Mouse (Mus musculus): ENCODE measurements at regions not wholly inside any gene's neighbourhood (a gene's known extent, or its start where the extent isn't known, plus 50 kb on each side); places are given as distances from the start of the nearest gene placed in this dataset.

DNA sequence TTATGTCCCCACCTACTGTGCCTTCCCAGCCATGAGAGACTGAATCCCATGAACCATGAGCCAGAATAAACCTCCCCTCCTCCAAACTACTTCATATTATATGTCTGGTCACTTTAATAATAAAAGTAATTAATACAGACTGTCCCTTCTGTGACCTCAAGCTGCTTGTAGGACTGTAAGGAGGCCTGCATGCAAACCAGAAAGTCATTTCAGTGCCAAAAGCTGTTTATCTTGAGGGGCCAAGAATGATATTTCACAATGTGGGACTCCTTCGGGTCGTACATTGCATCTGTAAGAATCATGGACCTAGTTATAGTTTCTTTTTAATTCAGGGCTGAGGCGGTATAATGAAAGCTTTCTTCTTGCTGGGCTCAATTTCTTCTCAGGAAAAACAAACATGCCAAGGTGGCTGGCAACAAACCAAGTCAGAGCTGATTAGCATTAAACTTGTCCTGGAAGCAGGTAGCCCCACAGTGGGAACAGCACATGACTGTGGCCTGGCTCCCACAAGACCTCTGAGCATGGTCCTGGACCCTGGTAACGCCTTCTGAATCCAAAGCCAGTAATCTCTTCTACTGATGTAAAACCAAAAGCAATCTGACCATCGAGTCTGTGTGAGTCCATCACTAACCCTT lies 162.3 kb upstream of the Hnrnpa3 start:
- DNase-seq (ENCODE audit: low read depth), result no peak

DNA sequence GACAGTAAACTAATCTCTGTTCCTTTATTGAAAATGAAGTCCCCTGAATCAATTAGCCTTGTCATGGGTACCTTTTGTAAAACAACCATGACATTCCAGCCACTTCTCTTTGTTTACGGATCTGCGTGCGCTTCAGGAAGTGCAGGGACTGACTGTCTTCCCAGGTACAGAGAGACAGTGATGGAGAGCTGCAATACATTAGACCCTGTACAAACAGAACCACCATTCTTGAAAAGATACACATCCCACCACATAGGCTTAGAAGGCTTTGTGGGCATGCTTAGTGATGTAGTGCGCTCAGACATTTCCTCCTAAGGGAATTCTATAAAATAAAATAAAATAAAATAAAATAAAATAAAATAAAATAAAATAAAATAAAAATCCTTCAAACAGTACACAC lies 148.8 kb upstream of the Hnrnpa3 start:
- no peak for DNase-seq (ENCODE audit: low read depth)

DNA sequence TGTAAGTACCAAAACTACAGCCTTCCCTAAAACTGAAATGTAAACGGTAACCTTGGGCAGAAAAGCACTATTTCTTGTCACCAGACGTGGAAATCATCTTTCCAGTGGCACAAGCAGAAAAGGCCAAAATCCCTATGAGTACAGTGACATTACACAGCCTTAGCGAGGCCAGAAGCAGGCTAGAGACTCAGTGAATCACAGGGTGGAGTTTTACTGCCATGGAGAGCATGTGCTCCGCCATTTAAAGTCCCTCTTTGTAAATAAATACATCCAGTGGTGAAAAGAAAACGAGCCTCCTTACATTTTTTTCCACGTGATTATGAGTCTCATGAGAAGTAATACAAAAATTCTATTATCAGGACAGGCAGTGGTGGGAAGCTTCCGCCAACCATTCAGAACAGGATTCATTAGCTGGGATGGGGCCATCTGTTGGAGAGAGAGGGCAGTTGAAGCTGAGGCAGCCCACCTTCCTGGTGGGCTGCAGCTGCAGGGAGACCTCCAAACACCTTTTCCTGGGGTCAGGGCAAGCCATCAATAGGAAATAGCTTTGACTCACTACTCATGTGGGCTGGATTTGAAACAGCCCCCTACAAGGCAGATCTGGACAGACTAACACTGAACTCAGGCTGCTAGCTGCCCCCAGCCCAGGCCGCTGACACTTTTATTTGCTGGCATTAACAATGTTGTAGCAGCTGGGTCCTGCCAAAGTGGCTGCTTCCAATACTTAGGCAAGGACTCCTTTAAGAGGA lies 146.5 kb upstream of the Hnrnpa3 start:
- no peak for DNase-seq (ENCODE audit: low read depth)

DNA sequence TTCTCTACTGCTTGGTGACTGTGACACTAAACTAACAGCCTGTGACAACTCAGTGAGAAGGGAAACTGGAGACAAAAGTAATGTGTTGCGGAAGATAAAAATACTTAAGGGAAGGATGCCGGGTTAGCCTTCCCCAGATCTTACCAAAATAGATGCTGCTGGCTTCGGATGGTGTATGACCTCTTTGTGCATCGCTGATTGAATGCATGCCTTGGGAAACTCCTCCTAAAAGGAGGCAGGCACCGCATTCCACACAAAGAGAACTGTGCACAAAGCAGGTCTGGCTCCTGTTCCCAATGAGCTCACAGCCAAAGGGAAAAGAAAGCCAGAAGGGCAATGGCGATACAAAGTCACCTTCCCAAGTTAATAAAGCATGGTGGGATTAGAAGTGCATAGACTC lies 144.9 kb upstream of the Hnrnpa3 start:
- DNase-seq (ENCODE audit: low read depth), result no peak

- no peak for DNase-seq (ENCODE audit: low read depth)
These were observed 142.8 kb upstream of the Hnrnpa3 start for GRCm38 (mm10) chr2:75516223-75516622.

DNA sequence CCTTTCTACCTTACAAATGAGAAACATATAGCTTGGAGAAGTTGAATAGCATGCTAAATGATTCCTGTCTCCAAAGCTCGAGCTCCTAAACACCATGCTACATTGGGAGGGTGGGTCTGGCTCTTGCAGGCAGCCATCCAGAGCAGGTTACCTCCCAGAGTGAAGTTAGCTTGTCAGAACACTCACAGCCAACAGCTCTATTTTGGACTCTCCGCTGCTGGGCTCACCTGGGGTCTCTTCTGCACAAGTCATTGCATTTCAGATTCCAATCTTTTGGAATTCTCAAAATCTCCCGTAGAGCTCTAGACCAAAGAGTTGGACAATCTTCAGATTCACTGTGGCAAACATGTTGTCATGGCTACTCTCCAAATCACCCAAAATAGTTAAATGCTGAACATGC lies 142.0 kb upstream of the Hnrnpa3 start:
- no peak for DNase-seq (ENCODE audit: low read depth)

GRCm38 (mm10) chr2:75518607-75519006 lies 140.5 kb upstream of the Hnrnpa3 start:
- no peak for DNase-seq (ENCODE audit: low read depth)

- no peak for DNase-seq (ENCODE audit: low read depth)
These were observed 133.5 kb upstream of the Hnrnpa3 start for GRCm38 (mm10) chr2:75525562-75525961.

GRCm38 (mm10) chr2:75528706-75529105 lies 130.4 kb upstream of the Hnrnpa3 start:
- no peak for DNase-seq (ENCODE audit: low read depth)

DNA sequence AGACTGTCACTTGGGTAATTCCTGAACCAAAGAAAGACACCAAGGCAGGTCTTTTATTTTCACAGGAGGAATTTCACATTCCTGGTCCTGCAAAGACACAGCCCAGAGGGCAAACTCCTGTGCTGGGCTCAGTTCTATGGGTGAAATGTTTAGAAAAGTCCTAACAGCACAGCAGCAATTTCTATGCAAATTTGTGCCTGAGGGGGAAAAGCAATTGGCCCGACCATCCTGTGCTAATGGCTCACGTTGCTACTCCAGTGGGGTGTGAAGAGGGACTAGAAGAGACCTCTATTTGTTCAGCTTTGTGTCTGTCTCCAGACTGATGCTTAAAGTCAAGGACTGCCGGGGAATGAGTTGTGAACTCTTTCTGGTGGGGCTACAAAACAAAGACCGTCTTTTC lies 120.9 kb upstream of the Hnrnpa3 start:
- DNase-seq (ENCODE audit: low read depth), result no peak

GRCm38 (mm10) chr2:75539726-75540125 lies 119.3 kb upstream of the Hnrnpa3 start:
- DNase-seq (ENCODE audit: low read depth), result no peak

GRCm38 (mm10) chr2:75542331-75542730 lies 116.7 kb upstream of the Hnrnpa3 start:
- no peak for DNase-seq (ENCODE audit: low read depth)

DNA sequence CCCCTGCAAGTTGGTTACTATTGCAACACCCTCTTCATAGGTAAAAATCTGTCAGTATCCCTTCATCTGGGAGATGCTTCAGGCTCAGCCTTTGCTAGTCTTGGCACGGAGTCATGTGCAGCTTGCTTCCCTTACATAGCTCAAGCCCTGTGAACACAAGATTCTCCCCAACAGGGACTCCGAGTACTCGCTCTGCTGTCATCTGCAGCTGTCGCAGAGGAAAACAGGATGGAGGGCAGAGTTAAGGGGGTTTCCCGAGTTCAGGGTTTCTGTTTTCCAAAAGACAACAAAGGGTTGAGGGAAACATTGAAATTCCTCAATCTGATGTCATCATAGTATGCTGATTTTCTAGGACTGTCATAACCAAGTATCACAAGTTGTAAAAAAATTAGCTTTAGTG lies 116.3 kb upstream of the Hnrnpa3 start:
- no peak for DNase-seq (ENCODE audit: low read depth)

DNA sequence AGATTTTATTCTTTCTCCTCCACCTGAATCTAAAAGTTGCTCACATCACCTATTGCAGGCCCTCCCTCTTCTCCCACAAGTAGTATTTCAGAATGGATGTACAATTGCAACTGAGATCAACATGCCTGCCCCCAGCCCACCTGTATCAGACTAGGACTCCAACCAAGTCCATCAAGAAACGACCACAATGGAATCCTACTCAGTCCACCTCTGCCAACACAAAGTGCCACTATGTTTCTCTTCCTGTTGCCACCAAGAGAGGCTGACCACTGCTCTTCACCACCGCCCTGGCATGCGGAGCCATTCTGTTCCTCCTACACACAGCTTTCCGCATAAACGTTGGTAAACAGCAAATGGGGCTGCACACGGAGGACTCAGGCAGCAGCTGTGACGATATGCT lies 113.1 kb upstream of the Hnrnpa3 start:
- no peak for DNase-seq (ENCODE audit: low read depth)

DNA sequence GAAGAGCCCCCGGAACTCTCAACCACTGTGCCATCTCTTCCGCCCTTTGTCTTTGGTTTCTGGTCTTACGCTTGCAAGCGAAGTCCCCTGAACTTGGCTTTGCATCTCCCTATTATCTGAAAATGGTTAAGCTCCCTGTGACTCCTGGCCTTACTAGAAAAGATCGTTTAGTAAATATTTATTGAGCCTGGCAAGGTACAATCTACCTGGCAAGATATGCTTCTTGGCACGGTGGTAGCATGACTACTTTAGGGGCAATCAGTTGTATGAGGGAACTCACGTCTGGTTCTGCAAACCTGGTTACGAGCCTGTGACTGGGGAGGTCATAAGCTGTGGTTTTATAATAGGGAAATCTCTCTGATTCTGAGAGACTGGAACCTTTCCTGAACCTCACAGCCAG lies 103.4 kb upstream of the Hnrnpa3 start:
- DNase-seq (ENCODE audit: low read depth), result no peak

DNA sequence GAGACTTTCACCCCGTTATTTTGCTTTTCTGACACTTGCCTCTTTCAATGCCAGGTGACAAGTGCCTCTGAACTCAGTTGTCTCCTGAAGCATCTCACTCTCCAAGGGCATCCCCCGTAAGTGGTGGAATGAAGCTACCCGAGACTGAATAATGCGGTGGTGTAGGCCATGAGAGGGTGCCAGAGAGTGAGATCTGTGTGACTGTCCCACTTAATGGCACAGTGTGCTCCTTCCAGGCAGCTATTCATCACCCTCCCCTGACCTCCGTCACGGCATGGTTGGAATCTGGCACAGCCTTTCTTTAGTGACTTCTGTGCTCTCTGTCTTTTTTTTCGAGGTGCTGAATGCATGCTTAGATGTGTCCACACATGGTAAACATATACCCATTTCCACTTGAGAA lies 102.3 kb upstream of the Hnrnpa3 start:
- no peak for DNase-seq (ENCODE audit: low read depth)

- no peak for DNase-seq (ENCODE audit: low read depth)
These were observed 101.7 kb upstream of the Hnrnpa3 start for GRCm38 (mm10) chr2:75557392-75557791.

DNA sequence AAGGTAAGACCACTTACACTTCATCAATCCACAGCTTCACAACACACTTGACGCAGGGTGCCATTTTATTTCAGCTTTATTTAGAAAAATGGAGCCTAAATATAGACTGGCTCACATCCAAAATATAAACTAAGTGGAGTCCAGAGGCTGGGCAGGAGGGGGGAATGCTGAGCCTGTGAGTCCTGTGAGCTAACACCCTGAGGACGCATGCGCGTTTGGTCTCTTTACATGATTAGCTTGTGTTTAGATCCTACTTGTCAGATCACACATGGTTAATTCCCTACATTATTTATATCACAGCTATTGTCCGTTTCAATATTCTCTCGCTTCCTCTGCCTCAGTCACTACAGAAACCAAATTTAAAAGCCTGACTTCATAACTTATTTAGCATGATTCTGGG lies 99.1 kb upstream of the Hnrnpa3 start:
- no peak for DNase-seq (ENCODE audit: low read depth)

DNA sequence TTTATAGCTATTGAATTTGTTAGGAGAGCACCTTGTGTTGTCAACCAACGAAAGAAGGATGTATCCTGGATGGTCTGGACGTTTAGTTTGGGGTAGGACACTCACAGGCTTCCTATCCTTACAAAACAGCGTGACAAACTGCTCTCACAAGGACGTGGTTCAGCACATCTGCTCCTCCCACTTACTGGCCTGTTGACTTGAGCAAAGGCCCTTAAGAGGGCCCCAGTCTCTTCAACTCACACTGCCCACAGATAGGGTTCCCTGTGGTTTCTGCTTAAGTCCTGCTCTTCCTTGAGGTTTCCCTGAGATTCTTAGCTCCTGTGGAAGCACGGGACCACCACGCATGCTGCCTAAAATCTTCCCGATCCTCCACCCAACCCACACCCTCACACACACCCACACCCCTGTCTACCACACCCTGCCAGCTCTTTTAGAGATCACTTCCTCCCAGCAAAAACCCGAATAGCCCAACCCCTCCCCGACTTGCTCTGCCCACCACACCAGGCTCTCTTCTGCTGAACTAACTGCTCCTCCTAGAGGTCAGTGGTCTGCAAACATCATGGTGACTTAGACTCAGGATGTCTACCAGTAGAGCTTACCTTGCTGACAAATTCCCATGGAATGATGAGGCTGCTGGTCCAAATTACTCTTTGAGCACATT lies 95.7 kb upstream of the Hnrnpa3 start:
- DNase-seq (ENCODE audit: low read depth), result peak; percentile 59

DNA sequence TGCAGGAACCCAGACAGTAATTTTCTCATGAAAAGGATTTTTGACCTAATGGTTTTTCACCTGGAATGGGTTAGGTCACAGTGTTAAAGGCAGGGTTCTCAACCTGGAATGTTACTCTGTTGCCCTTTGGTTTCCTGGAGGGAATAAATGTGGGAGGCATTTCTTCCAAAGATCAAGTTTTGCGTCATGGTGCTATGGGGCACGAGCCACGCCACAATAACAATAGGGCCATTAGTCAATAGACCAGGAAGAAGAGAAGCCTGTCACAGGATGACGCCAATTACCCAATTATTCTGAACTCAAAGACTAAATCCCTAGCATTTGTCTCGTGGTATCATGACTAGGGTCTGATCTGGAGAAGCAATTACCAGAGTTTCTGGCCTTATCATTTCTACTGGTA lies 94.3 kb upstream of the Hnrnpa3 start:
- no peak for DNase-seq (ENCODE audit: low read depth)

GRCm38 (mm10) chr2:75567131-75567530 lies 91.9 kb upstream of the Hnrnpa3 start:
- DNase-seq (ENCODE audit: low read depth), result no peak

GRCm38 (mm10) chr2:75569756-75570155 lies 89.3 kb upstream of the Hnrnpa3 start:
- no peak for DNase-seq (ENCODE audit: low read depth)

- no peak for DNase-seq (ENCODE audit: low read depth)
These were observed 88.8 kb upstream of the Hnrnpa3 start for GRCm38 (mm10) chr2:75570246-75570645.

Data from induced T-regulatory cell, adult 2 months (primary cell).